Mouse (Mus musculus) cerebellum, adult 2 months (tissue): ENCODE measurements around the gene Fcna. TPM values are rescaled to one million over a fixed set of nuclear protein-coding genes. Genes with fewer than 3 reads are reported as not detected.
A peak's percentile ranks its signal among the peaks of the same experiment; 100 is the strongest.

Experiments
- DNase-seq, 2 experiments: peaks; one replicate each; pipeline ENCODE4 v3.0.0; 2021
- H3K27ac ChIP-seq: fragments of 200-500 bp; 2 replicates; pipeline ENCODE4 v1.5.1; 2012; ENCODE audit warnings: low read length, control low read depth, inconsistent platforms; ENCODE audit not compliant: insufficient read depth
- H3K27me3 ChIP-seq: fragments of 200-500 bp; 2 replicates; pipeline ENCODE4 v1.6.1; 2012; ENCODE audit warnings: inconsistent platforms, mild to moderate bottlenecking, low read length, moderate library complexity; ENCODE audit not compliant: control insufficient read depth, insufficient read depth
- H3K4me1 ChIP-seq: fragments of 200-500 bp; 2 replicates; pipeline ENCODE4 v1.6.1; 2011; ENCODE audit warnings: low read length; ENCODE audit not compliant: control insufficient read depth, insufficient read depth
- H3K4me3 ChIP-seq: fragments of 200-500 bp; replicated peaks from 2 replicates; pipeline ENCODE3; 2011; ENCODE audit warnings: mild to moderate bottlenecking, low read depth, low read length, control low read depth; ENCODE audit not compliant: insufficient read depth
- CTCF ChIP-seq: fragments of 200-500 bp; IDR thresholded peaks from 2 replicates; pipeline ENCODE4 v1.5.1; 2011; ENCODE audit warnings: low read depth, mild to moderate bottlenecking, control low read depth, low read length, moderate library complexity, borderline replicate concordance; ENCODE audit not compliant: insufficient read depth
- POLR2A ChIP-seq: fragments of 200-500 bp; IDR thresholded peaks from 2 replicates; pipeline ENCODE4 v1.6.1; 2011; ENCODE audit warnings: low read length, control low read depth, borderline replicate concordance; ENCODE audit not compliant: insufficient read depth
- WGBS: fragments of 180-500 bp; shearing (Covaris S2); methylation state at CpG from one replicate; pipeline ENCODE4 v1.1.7; 2018; 5-methylcytosine and 5-hydroxymethylcytosine counted together
- polyA plus RNA-seq: library from polyadenylated mRNA; depleted of rRNA; stranded (reverse); fragments of >200 nt; gene quantifications from 2 replicates; pipeline ENCODE4 v1.2.3, GENCODE M21; 2012

The Fcna gene
- polyA plus RNA-seq, 1 experiment, result 0.31 TPM

GRCm38 (mm10) chr2:25602526-25602925, 25.3 kb downstream of the Fcna start:
- Histone ChIP-seq H3K27ac (peak overlapping the region; percentile 2; the same call in 1 of the 2 replicates), H3K27me3 (no peaks in the 10 kb centered on the region), H3K4me3 (no peak overlapping the region), H3K4me1 (peaks cover 16% of the 10 kb centered on the region)
- DNase-seq, result peak; percentile 50 to 55
- TF ChIP-seq POLR2A (no peak), CTCF (no peak)
- 14% methylated on average over 5 of the region's 5 CpGs for WGBS

- Histone ChIP-seq H3K27ac (no peak overlapping the region), H3K27me3 (no peaks in the 10 kb centered on the region), H3K4me1 (peaks cover 16% of the 10 kb centered on the region), H3K4me3 (no peak overlapping the region)
- WGBS, result 49% methylated on average over 2 of the region's 2 CpGs
- DNase-seq, result no peak
- no peak for TF ChIP-seq CTCF
- no peak for TF ChIP-seq POLR2A
Measured at GRCm38 (mm10) chr2:25600037-25600436, 27.8 kb downstream of the Fcna start.

- DNase-seq, result no peak
- Histone ChIP-seq H3K27ac (no peak overlapping the region), H3K4me1 (peaks cover 16% of the 10 kb centered on the region), H3K4me3 (no peak overlapping the region), H3K27me3 (no peaks in the 10 kb centered on the region)
- WGBS, result 97% methylated on average over 1 of the region's 1 CpGs
- no peak for TF ChIP-seq CTCF
- TF ChIP-seq POLR2A, result no peak
Measured at GRCm38 (mm10) chr2:25598749-25599148, 29.1 kb downstream of the Fcna start.

- Histone ChIP-seq H3K4me3 (no peak overlapping the region), H3K27ac (no peak overlapping the region), H3K4me1 (peaks cover 5% of the 10 kb centered on the region), H3K27me3 (no peaks in the 10 kb centered on the region)
- TF ChIP-seq POLR2A, result no peak
- no peak for TF ChIP-seq CTCF
- 97% methylated on average over 5 of the region's 5 CpGs for WGBS
- DNase-seq, result no peak
Measured at GRCm38 (mm10) chr2:25596765-25597510, 30.9 kb downstream of the Fcna start.

GRCm38 (mm10) chr2:25591863-25592262, 36.0 kb downstream of the Fcna start:
- peak; percentile 49 to 50 for DNase-seq
- TF ChIP-seq POLR2A (no peak), CTCF (peak; percentile 65; the same call in 1 of the 2 replicates)
- 57% methylated on average over 2 of the region's 2 CpGs for WGBS
- H3K27ac ChIP-seq, result no peak overlapping the region
- H3K4me1 ChIP-seq, result no peaks in the 10 kb centered on the region
- H3K4me3 ChIP-seq, result no peak overlapping the region
- no peaks in the 10 kb centered on the region for H3K27me3 ChIP-seq

- H3K27ac ChIP-seq, result no peak overlapping the region
Measured at GRCm38 (mm10) chr2:25588227-25588907, 39.5 kb downstream of the Fcna start.

GRCm38 (mm10) chr2:25587290-25587689, 40.5 kb downstream of the Fcna start:
- H3K27ac ChIP-seq, result no peak overlapping the region
- no peak for DNase-seq
- TF ChIP-seq POLR2A (no peak), CTCF (no peak)
- H3K27me3 ChIP-seq, result no peaks in the 10 kb centered on the region
- H3K4me1 ChIP-seq, result peaks cover 33% of the 10 kb centered on the region
- WGBS, result 91% methylated on average over 8 of the region's 8 CpGs
- H3K4me3 ChIP-seq, result no peak overlapping the region

More at GRCm38 (mm10) chr2:25588227-25588907, 39.5 kb downstream of the Fcna start:
- TF ChIP-seq POLR2A, result no peak
- no peak for TF ChIP-seq CTCF
- Histone ChIP-seq H3K4me3 (no peak overlapping the region), H3K4me1 (peaks cover 22% of the 10 kb centered on the region), H3K27me3 (no peaks in the 10 kb centered on the region)
- no peak for DNase-seq
- 90% methylated on average over 8 of the region's 8 CpGs for WGBS
